Mouse (Mus musculus) embryonic facial prominence, embryonic 15.5 days (tissue): Measurements from ENCODE around the gene Zmat3. TPM values are rescaled to one million over a fixed set of nuclear protein-coding genes. Genes with fewer than 3 reads are reported as not detected.

Experiments
- ATAC-seq: fragments of 200-750 bp; cut with Nextera tagmentation; 2 replicates; pipeline ENCODE4 v1.8.0; 2017; ENCODE audit warnings: low read depth, moderate TSS enrichment; ENCODE audit not compliant: insufficient number of reproducible peaks, low FRiP score, low TSS enrichment
- H3K27ac ChIP-seq: fragments of 300-500 bp; sonication (generic); replicated peaks from 2 replicates; pipeline ENCODE4 v1.5.1; 2015; ENCODE audit warnings: mild to moderate bottlenecking, inconsistent platforms
- H3K27me3 ChIP-seq: fragments of 300-500 bp; sonication (generic); 2 replicates; pipeline ENCODE4 v1.6.1; 2015; ENCODE audit warnings: inconsistent platforms
- H3K36me3 ChIP-seq: fragments of 300-500 bp; sonication (generic); 2 replicates; pipeline ENCODE4 v1.6.1; 2015; ENCODE audit warnings: mild to moderate bottlenecking, inconsistent platforms
- H3K4me1 ChIP-seq: fragments of 300-500 bp; sonication (generic); 2 replicates; pipeline ENCODE4 v1.6.1; 2015; ENCODE audit warnings: inconsistent platforms
- H3K4me2 ChIP-seq: fragments of 300-500 bp; sonication (generic); replicated peaks from 2 replicates; pipeline ENCODE4 v1.6.1; 2015; ENCODE audit warnings: mild to moderate bottlenecking, inconsistent platforms
- H3K4me3 ChIP-seq: fragments of 300-500 bp; sonication (generic); replicated peaks from 2 replicates; pipeline ENCODE4 v1.5.1; 2015; ENCODE audit warnings: mild to moderate bottlenecking, inconsistent platforms
- H3K9ac ChIP-seq: fragments of 300-500 bp; sonication (generic); 2 replicates; pipeline ENCODE4 v1.6.1; 2015; ENCODE audit warnings: inconsistent platforms
- H3K9me3 ChIP-seq: fragments of 300-500 bp; sonication (generic); replicated peaks from 2 replicates; pipeline ENCODE4 v1.6.1; 2016; ENCODE audit warnings: inconsistent platforms
- WGBS: fragments of 180-500 bp; shearing (Covaris S2); methylation state at CpG from one replicate; pipeline ENCODE4 v1.1.7; 2015; 5-methylcytosine and 5-hydroxymethylcytosine counted together
- polyA plus RNA-seq: library from polyadenylated mRNA; unstranded; fragments of >200 nt; fragmentation: Nextera tagmentation; extraction: Ambion mirVana; gene quantifications from 2 replicates; pipeline ENCODE4 v1.2.1, GENCODE M21; 2015

The Zmat3 gene
- polyA plus RNA-seq, 1 experiment from 2014 or later: 4.7 TPM

- peak overlapping the region; percentile 89 for H3K4me3 ChIP-seq
- H3K4me1 ChIP-seq: peaks cover 34% of the 10 kb centered on the region
- peak overlapping the region; percentile 99 for H3K27ac ChIP-seq
- peak overlapping the region; percentile 63 for H3K4me2 ChIP-seq
- H3K27me3 ChIP-seq: no peaks in the 10 kb centered on the region
- ATAC-seq: no peak
- WGBS: under 1% methylated on average over 7 of the region's 7 CpGs
- peak overlapping the region; percentile 96 for H3K9ac ChIP-seq
- H3K9me3 ChIP-seq: no peaks in the 10 kb centered on the region
- H3K36me3 ChIP-seq: no peaks in the 10 kb centered on the region
These were observed 32.3 kb upstream of the Zmat3 start for GRCm38 (mm10) chr3:32398175-32398538.

- peak within 1 kb of the TSS; percentile 89 for H3K4me3 ChIP-seq
- H3K4me2 ChIP-seq: peak within 1 kb of the TSS; percentile 69
- H3K4me1 ChIP-seq: peaks cover 29% of the 10 kb centered on the region
- H3K27me3 ChIP-seq: no peaks in the 10 kb centered on the region
- H3K36me3 ChIP-seq: no peaks in the 10 kb centered on the region
- peak; percentile 63 for ATAC-seq
- no peaks in the 10 kb centered on the region for H3K9me3 ChIP-seq
- peak within 1 kb of the TSS; percentile 99 for H3K27ac ChIP-seq
- H3K9ac ChIP-seq: peak within 1 kb of the TSS; percentile 96
- WGBS: under 1% methylated on average over 53 of the region's 65 CpGs
These were observed 31.8 kb upstream of the Zmat3 start, which contains the start of gene Pik3ca for GRCm38 (mm10) chr3:32397461-32398174. Pik3ca (plus strand) TSS chr3:32397671.

- under 1% methylated on average over 54 of the region's 77 CpGs for WGBS
These were observed 31.1 kb upstream of the Zmat3 start for GRCm38 (mm10) chr3:32396794-32397460.

GRCm38 (mm10) chr3:32395771-32396551, 30.1 kb upstream of the Zmat3 start:
- peak overlapping the region; percentile 99 for H3K27ac ChIP-seq
- WGBS: 16% methylated on average over 23 of the region's 24 CpGs

More at GRCm38 (mm10) chr3:32396794-32397460, 31.1 kb upstream of the Zmat3 start:
- peaks cover 26% of the 10 kb centered on the region for H3K4me1 ChIP-seq
- no peaks in the 10 kb centered on the region for H3K27me3 ChIP-seq
- peak; percentile 98 for ATAC-seq
- H3K4me2 ChIP-seq: peak overlapping the region; percentile 69
- H3K36me3 ChIP-seq: no peaks in the 10 kb centered on the region
- peak overlapping the region; percentile 96 for H3K9ac ChIP-seq
- peak overlapping the region; percentile 89 for H3K4me3 ChIP-seq
- H3K9me3 ChIP-seq: no peaks in the 10 kb centered on the region
- peak overlapping the region; percentile 99 for H3K27ac ChIP-seq

GRCm38 (mm10) chr3:32393986-32394385, 28.2 kb upstream of the Zmat3 start:
- no peak overlapping the region for H3K4me2 ChIP-seq
- H3K4me3 ChIP-seq: no peak overlapping the region
- no peaks in the 10 kb centered on the region for H3K36me3 ChIP-seq
- 82% methylated on average over 8 of the region's 8 CpGs for WGBS
- no peaks in the 10 kb centered on the region for H3K27me3 ChIP-seq
- H3K9me3 ChIP-seq: no peaks in the 10 kb centered on the region
- H3K27ac ChIP-seq: no peak overlapping the region
- peaks cover 8% of the 10 kb centered on the region for H3K4me1 ChIP-seq
- no peak for ATAC-seq
- no peak overlapping the region for H3K9ac ChIP-seq

More at GRCm38 (mm10) chr3:32395771-32396551, 30.1 kb upstream of the Zmat3 start:
- H3K27me3 ChIP-seq: no peaks in the 10 kb centered on the region
- peak overlapping the region; percentile 89 for H3K4me3 ChIP-seq
- peaks cover 26% of the 10 kb centered on the region for H3K4me1 ChIP-seq
- peak overlapping the region; percentile 69 for H3K4me2 ChIP-seq
- H3K9ac ChIP-seq: peak overlapping the region; percentile 43
- no peak for ATAC-seq
- no peaks in the 10 kb centered on the region for H3K9me3 ChIP-seq
- H3K36me3 ChIP-seq: no peaks in the 10 kb centered on the region

GRCm38 (mm10) chr3:32392841-32393240, 27.0 kb upstream of the Zmat3 start:
- H3K36me3 ChIP-seq: no peaks in the 10 kb centered on the region
- ATAC-seq: no peak
- 87% methylated on average over 4 of the region's 4 CpGs for WGBS
- H3K4me2 ChIP-seq: no peak overlapping the region
- H3K4me3 ChIP-seq: no peak overlapping the region
- H3K9ac ChIP-seq: no peak overlapping the region
- 0 out of 2 replicates have a peak, but pooled peaks cover 3% of the 10 kb centered on the region for H3K4me1 ChIP-seq
- H3K27me3 ChIP-seq: no peaks in the 10 kb centered on the region
- no peak overlapping the region for H3K27ac ChIP-seq
- no peaks in the 10 kb centered on the region for H3K9me3 ChIP-seq

- Histone ChIP-seq H3K27me3 (no peaks in the 10 kb centered on the region), H3K9ac (no peak overlapping the region), H3K4me3 (no peak overlapping the region), H3K4me2 (no peak overlapping the region), H3K36me3 (no peaks in the 10 kb centered on the region), H3K27ac (no peak overlapping the region), H3K9me3 (no peaks in the 10 kb centered on the region), H3K4me1 (no peaks in the 10 kb centered on the region)
- no peak for ATAC-seq
- WGBS: 70% methylated on average over 3 of the region's 3 CpGs
These were observed 15.7 kb upstream of the Zmat3 start for GRCm38 (mm10) chr3:32381556-32381955.

GRCm38 (mm10) chr3:32379891-32380290, 14.1 kb upstream of the Zmat3 start:
- Histone ChIP-seq H3K9ac (no peak overlapping the region), H3K9me3 (no peaks in the 10 kb centered on the region)
- no peak for ATAC-seq

GRCm38 (mm10) chr3:32373236-32373635, 7.4 kb upstream of the Zmat3 start:
- no peak overlapping the region for H3K9ac ChIP-seq
- H3K27me3 ChIP-seq: no peaks in the 10 kb centered on the region
- no peaks in the 10 kb centered on the region for H3K9me3 ChIP-seq
- no peak for ATAC-seq
- WGBS: 88% methylated on average over 6 of the region's 6 CpGs
- no peaks in the 10 kb centered on the region for H3K36me3 ChIP-seq
- no peaks in the 10 kb centered on the region for H3K4me1 ChIP-seq
- H3K27ac ChIP-seq: no peak overlapping the region
- H3K4me3 ChIP-seq: no peak overlapping the region
- H3K4me2 ChIP-seq: no peak overlapping the region

More at GRCm38 (mm10) chr3:32379891-32380290, 14.1 kb upstream of the Zmat3 start:
- Histone ChIP-seq H3K36me3 (no peaks in the 10 kb centered on the region), H3K27me3 (no peaks in the 10 kb centered on the region), H3K4me1 (no peaks in the 10 kb centered on the region), H3K4me3 (no peak overlapping the region), H3K27ac (no peak overlapping the region), H3K4me2 (no peak overlapping the region)
- WGBS: 43% methylated on average over 2 of the region's 2 CpGs

- Histone ChIP-seq H3K9ac (no peak overlapping the region), H3K36me3 (no peaks in the 10 kb centered on the region), H3K9me3 (no peaks in the 10 kb centered on the region), H3K27me3 (no peaks in the 10 kb centered on the region), H3K4me3 (no peak overlapping the region), H3K4me1 (no peaks in the 10 kb centered on the region), H3K4me2 (no peak overlapping the region), H3K27ac (no peak overlapping the region)
- 80% methylated on average over 8 of the region's 8 CpGs for WGBS
- no peak for ATAC-seq
These were observed 6.7 kb upstream of the Zmat3 start for GRCm38 (mm10) chr3:32372470-32372869.

GRCm38 (mm10) chr3:32371957-32372356, 6.1 kb upstream of the Zmat3 start:
- no peaks in the 10 kb centered on the region for H3K27me3 ChIP-seq
- no peak overlapping the region for H3K4me2 ChIP-seq
- ATAC-seq: no peak
- H3K9me3 ChIP-seq: no peaks in the 10 kb centered on the region
- 64% methylated on average over 7 of the region's 7 CpGs for WGBS
- H3K4me3 ChIP-seq: no peak overlapping the region
- H3K36me3 ChIP-seq: no peaks in the 10 kb centered on the region
- no peaks in the 10 kb centered on the region for H3K4me1 ChIP-seq
- H3K9ac ChIP-seq: no peak overlapping the region
- H3K27ac ChIP-seq: no peak overlapping the region
